Mouse (Mus musculus): ENCODE data around the gene Top1.

DNA sequence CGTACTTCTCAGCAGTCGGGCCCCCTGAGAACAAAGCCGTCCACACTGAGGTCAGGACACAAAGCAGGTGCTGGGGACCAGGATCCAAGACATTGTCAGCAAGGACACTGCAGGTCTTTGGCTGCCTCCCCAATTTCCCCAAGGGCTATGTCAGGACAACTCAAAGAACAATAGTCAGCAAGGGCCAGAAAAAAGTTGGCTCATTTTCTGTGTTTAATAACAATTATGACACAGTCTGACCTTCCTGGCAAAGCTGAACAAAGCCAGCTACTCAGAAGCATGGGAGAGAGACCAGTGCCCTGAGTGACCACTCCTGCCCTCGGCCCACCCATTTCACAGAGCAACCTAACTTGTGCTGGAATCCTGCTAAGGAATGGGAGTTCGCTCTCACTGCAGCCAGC lies 120.7 kb downstream of the Top1 start:
- TF ChIP-seq CTCF (IDR thresholded peaks at IDR 0.05; ENCODE audit: control insufficient read depth, insufficient read depth, low read length): no peak
- TF ChIP-seq POLR2A (IDR thresholded peaks at IDR 0.05; ENCODE audit: borderline replicate concordance, control insufficient read depth, low read depth, low read length): no peak

All from bone marrow, adult 2 months (tissue).